Mouse (Mus musculus) frontal cortex, postnatal 36 days (tissue): ENCODE measurements at regions not wholly inside any gene's neighbourhood (a gene's known extent, or its start where the extent isn't known, plus 50 kb on each side); places are given as distances from the start of the nearest gene placed in this dataset.

ENCODE experiments used
- DNase-seq, 2 experiments: peaks; one replicate each; pipeline ENCODE4 v3.0.0; 2022; ENCODE audit warnings: low spot score in 2 of 2

DNA sequence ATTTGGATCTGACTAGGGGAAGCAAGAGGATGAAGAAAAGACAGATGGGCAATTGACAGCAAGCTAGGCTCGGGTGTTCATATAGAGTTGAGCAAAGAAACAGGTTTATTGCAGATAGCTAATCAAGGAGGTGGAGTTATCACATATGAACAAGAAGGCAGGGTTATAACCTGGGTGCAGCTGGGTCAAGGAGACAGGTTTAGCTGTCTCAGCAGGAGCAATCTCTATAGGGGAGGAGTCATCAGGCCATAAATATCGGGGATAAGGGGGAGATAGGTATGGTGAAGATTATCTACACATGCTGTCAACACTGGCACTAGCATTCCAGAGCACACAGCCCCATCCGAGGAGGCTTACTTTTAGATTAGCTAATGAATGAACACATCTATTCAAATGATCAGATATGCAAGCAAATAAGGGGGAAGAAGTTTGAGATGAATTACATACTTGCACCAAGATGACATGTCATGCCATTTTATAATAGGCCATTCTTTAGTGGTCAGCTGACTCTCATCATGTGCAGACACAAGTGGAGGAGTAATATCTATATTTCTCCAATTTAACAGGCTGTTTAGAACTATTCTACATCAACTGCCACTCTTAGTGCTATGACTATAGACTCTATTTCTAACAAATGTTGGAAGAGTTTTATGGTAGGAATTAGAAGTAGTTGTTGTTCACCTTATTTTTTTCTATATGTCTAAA, 76.9 kb downstream of the Lhx9 start:
- DNase-seq: no peak

DNA sequence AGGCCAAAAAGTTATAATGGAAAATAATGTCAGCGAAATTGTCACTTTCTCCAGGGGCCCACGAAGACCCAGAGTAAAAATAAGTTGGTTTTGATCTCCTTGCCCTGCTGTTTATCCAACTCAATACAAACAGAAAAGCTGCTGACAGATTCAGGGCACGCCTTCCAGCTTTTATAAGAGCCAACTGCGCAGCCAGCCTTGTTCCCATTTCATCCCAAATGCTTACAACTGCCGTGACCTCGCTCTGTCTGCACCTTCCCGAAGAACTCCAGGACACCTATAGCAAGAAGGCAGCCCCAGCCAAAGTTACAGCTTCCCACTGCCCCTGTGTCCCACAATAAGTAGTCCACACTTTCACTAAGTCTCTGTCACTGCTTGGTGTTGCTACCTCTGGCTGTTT, 85.5 kb downstream of the Lhx9 start:
- DNase-seq: no peak

DNA sequence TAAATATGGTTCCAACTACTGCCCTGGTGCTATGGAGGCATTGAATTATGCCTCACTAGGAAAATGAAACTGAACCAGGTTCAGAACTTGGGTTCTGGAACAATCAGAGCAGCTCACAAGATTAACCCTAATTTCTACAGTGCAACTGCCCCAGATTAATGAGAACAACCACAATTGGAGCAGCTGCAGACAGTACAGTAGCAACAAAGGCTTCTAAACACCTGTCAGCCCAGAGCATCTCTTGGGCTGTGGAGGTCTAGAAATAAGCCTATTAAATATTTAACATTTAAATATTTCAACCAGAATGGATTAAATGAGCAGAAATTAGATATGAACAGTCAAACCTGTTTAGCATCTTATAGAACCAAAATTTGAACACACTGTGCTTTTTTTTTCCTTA, 90.6 kb downstream of the Lhx9 start:
- DNase-seq: no peak

DNA sequence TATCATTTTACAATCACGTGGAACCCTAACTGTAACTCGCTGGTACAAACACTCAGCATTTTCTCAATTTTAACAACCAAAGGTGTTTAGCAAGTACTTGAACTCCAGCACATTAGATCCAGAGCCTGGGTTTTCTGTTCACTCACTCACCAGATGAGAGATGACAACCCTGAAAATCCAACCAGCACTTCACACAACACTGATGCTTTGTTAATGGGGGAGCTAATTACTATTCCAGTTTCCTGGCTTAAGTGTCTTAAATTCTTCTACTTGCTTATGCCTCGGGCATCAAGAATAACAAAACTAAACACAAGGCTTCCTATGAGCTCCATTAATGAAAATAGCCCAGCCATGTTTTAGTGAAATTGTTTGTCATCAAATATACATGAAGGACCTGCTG, 113.4 kb upstream of the Nek7 start:
- DNase-seq: no peak

DNA sequence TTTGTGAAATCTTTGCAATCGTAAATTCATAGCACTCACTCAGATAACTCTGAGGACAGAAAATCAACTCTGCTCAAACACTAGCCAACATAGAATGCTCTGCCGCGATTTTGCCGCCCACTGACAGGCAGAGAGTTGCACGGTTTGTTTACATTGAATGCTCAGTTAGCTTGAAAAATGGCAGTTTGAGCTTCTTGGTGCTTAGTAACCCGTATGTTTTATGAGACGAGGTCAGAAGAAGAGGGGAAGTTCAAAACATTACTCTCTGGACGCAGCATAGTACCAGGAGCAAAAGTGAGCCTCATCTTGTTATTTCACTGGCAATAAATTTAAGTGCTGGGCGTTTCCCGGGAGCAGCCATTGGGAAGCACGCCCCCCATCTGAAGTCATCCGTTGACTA, 111.1 kb upstream of the Nek7 start:
- DNase-seq: no peak

DNA sequence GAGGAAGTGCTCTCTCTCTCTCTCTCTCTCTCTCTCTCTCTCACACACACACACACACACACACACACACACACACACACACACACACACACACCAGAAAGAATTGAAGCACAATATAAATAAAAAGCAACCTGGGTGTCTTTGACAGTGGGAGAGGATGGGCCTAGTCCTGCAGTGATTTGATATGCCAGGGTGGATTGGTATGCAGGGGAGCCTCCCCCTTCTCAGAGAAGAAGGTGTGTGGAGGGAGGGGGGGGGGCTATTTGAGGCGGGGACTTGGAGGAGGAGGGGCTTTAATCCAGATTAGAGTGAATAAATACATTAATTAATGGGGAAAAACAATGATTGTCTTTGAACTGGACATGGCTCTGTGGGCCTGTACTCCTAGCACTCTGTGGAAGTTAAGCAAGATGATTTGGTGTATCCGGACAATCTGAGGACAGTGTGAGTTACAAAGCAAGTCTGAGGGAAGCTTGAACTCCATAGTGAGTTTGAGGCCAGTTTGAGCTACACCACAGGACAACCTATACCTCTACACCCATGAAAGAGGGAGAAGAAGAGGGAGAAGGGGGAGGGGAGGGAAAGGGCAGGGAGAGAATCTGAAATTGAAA, 109.3 kb upstream of the Nek7 start:
- no peak for DNase-seq

DNA sequence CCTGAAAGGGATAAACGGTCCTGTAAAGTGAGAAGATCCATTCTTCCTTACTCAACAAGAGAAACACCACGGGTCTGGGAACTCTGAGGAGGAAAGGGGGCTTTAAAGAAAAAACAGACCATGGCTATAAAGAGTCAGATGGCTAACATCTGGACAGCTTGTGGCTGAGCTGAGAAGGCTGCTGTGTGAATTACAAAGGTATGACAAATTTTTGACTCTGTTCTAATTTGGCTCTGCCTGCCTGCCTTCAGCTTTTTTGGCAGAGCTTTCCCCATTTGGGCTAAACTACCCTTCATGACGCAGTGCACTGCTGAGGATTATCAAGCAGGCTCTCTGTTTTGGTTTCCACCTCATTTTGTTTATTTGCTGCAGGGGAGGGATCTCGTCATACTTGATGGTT, 100.8 kb upstream of the Nek7 start:
- no peak for DNase-seq

DNA sequence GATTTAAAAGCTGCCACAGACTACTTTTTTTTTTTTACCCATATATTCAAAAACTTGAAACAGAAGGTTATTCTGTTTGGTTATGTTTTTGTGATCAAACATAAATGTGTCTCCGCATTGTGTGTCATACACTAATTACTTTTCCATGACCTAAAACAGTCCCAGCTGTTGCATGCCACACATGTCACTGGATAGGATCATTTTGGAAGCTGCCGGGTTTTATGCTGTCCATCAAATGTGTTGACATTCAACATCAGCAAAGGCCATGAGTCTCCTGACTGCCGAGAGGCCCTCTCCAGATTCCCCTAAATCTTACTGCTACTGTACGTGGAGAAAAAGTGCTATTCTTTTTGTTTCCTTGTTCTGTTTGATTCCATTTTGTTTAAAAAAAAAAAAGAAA, 99.4 kb upstream of the Nek7 start:
- DNase-seq: no peak

DNA sequence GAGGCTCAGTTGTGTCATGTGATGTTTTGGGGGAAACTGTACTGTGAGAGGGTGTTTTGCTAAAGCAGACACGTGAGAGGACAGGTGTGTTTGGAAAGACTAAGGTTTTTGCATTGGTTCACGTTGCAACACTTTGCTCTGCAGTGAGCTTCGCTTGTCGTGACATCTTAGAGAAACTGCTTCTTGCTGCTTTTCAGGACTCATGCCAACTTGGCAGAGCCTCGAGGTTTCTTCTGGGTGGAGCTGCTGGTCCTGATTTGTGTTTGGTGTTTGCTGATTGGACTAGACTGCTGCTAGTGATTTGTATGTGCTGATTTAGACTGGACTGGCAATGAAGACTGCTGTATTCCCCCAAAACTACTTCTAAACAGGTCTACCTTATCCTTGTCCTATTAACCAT, 97.0 kb upstream of the Nek7 start:
- DNase-seq: no peak

DNA sequence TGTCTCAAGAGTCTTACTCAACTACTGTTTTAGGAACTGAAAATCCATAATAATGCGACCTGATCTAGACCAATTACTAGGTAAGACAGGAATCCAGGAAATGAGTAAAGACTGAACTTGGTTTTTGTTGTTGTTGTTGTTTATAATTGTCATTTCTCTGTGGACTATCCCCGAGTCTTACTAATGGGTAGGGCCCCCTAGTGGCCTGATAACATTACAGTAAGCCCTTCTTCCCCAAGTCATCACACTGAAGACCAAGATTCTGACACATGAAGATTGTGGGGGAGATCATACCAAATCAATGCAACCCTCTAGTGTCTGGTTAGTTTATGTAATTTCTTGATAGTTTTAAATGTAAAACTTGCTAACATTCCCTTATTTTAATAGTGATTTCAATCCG, 95.2 kb upstream of the Nek7 start:
- no peak for DNase-seq

DNA sequence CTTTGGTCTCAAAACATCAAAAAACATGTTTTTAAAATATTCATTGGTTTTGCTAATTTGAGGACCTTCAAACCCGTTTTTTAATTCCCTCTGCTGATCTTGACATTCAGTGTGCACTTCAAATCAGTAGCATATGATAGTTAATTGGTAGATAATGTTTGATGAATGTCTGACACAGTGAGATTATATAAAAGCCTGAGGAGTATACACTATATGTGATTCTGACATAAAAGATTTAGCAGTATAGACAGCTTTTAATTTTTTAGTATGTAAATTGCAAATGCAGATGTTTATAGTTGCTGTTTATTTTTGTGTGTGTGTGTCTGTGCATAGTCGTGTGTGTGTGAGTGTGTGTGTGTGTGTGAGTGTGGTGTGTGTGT, 89.3 kb upstream of the Nek7 start:
- no peak for DNase-seq

DNA sequence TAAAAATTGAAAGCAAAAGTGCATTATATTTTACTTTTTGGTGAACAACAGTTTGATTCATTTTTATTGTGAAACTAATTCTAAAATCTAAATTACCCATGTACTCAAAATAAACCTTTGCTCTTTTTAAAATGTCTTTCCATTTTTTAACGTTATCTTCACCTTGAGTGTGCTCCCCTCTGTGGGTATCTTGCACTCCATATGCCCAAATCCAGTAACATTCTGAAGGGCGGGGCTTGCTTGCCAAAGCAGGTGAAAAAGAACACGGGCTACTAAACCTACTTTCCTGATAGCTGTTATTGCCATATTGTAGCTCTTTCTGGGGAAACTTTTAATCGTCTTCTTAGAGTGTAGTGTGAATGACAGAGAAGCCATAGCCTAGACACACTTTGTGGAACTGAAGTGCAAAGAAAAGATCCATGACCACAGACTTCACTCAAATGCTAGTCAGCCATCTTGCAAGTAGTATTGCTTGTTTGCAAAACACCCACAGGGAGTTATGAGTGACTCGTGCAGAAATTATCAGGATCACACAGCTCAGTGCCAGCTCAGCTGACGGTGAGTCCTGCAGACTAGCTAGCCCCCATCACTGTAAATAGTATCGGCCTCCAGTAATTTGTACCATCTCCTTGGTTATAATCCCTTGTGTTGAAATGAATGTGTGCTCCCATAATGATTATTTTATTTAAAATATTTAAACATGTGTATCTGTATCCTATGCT, 88.7 kb upstream of the Nek7 start:
- no peak for DNase-seq

DNA sequence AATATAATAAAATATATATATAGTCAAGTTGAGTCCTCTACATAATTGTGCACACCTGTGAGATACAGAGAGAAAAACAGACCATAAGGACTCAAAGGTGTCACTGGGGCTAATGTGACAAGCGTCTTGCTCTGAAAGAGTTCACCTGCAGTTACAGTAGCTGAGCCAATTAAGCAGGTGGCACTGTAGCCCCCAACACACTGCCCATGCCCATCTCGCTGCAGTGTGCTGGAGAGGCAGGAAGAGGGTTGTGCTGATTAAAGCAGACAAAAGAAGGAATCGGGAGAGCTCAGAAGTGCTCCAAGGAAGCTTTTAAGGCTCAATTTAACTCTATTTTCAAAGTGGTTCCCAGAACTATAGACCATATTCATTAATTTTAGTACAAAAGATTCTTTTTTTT, 88.0 kb upstream of the Nek7 start:
- DNase-seq: no peak

DNA sequence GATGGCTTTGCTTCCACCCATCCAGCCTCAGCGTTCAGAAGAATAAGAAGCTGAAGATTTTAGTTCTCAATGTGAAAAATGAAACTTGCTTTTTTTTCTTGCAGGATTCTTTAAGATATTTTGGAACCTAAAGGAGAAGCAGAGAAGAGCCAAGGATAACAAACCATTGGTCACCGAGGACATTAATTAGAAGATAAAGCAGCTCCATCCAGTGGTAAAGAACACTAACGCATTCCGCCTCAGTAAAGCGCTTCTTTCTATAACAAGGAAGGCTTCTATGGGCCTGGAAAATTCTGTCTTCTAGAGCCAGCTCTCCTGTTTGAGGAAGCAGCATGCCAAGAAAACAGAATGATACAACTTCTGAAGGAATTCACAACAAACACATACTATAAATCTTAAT, 83.3 kb upstream of the Nek7 start:
- peak in 1 of 2 experiments; percentile 4 for DNase-seq

DNA sequence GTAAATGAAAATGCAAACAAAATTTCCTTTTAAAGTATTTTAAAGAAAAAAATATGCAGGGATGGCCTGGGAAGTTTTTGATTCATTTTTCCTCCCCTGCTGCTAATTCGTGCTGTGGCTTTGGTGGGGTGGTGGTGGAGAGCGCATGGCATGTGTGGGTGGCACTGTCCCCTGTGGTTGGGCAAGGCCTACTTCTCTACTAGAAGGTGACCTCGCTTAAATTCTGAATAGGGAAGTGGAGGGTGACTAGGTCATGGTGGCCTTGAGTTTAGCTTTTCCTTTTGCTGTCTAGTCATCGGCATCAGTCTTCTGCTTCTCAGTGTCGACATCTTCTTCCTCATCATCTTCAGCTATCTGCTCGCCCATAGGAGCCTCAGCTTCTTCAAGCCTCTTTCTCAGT, 69.3 kb upstream of the Nek7 start:
- no peak for DNase-seq

DNA sequence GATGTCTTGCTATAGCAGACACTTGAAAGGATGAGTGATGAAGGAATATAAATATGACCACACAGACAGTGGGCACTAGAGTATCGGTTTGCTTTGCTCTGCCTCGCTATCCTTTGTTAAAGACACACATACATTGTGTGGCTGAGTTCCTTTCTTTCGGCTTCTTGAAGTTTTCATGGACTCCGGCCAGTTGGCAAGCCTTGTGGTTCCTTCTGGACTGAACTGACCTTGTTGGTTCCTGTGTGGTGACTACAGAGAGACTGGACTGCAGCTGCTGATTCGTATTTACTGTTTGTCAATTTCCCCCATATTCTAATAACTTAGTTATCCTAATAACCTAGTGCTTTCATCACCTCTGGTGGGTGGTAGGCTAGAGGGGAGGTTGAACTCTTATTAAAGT, 66.8 kb upstream of the Nek7 start:
- DNase-seq: no peak

DNA sequence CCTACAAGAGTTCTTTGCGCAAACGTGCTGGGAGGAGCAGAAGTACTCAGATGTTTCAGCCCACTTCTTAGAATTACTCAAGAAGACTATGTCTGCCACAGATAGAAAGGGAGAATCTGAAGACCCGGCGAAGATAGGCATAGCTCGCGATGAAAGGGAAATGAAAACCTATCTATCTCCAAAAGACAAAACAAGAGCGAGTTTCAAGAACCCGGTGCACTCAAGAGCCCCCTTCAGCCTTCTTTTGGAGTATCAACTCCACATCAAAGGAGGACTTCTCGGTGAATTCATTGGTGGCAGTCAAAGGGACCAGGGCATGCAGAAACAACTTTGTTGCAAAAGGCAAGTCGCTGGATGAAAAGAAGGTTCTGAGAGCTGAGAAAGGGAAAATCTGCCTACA, 63.8 kb upstream of the Nek7 start:
- DNase-seq: no peak

DNA sequence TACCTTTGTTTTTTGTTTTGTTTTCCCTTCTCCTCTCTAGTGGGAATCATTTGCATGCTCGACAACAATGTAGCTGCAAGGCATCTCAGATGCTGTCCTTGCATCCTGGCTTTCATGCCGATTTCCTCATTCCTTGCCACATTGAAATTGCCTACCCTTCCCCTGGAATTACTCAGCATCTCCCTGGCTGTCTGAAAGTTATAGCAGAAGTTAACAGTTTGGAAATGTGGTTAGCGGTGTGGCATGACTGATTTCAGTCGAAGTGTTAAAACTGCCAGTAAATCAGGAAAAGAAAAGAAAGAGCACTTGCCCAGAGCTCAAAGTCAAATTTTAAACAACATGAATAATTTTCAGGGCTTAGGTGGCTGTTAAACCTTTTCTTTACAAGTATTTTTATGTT, 62.0 kb upstream of the Nek7 start:
- DNase-seq: no peak

DNA sequence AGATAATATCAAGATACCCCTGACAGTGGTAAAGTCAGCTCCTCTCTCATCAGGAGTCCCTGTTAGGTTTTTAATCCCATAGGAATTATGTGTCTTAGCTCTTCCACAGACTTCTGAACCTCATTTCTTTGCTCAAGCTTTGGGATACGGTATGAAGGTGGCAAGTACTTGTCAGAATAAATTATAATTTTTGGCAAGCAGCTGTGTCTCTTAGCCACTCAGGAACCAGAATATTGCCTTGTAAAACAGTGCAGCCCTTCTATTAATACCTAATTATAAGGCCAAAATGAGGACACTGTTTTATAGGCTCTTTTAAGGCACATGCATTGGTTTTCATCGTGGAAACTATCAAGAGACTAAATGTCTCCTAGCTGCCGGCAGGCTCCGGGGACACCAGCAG, 54.3 kb upstream of the Nek7 start:
- no peak for DNase-seq
